Mouse (Mus musculus) liver, embryonic 11.5 days (tissue): Measurements from ENCODE around the gene Rere. TPM values are rescaled to one million over a fixed set of nuclear protein-coding genes. Genes with fewer than 3 reads are reported as not detected.

ENCODE experiments used
- ATAC-seq: fragments of 200-750 bp; cut with Nextera tagmentation; replicated peaks from 2 replicates; pipeline ENCODE4 v1.8.0; 2017; ENCODE audit warnings: moderate number of reproducible peaks, mild to moderate bottlenecking, moderate TSS enrichment, moderate library complexity; ENCODE audit not compliant: low FRiP score
- DNase-seq: peaks from one replicate; pipeline ENCODE4 v3.0.0-alpha.2; 2017; ENCODE audit warnings: low spot score
- H3K27ac ChIP-seq: fragments of 300-500 bp; sonication (generic); 2 replicates; pipeline ENCODE4 v1.5.1; 2014; ENCODE audit warnings: mild to moderate bottlenecking, low read depth, low read length, control low read depth
- H3K27me3 ChIP-seq: fragments of 300-500 bp; sonication (generic); replicated peaks from 2 replicates; pipeline ENCODE4 v1.6.1; 2014; ENCODE audit warnings: low read length, mixed read lengths; ENCODE audit not compliant: control insufficient read depth, insufficient read depth
- H3K36me3 ChIP-seq: fragments of 300-500 bp; sonication (generic); 2 replicates; pipeline ENCODE4 v1.6.1; 2014; ENCODE audit warnings: mild to moderate bottlenecking, low read length, moderate library complexity, mixed read lengths; ENCODE audit not compliant: control insufficient read depth, insufficient read depth
- H3K4me1 ChIP-seq: fragments of 300-500 bp; sonication (generic); replicated peaks from 2 replicates; pipeline ENCODE4 v1.6.1; 2014; ENCODE audit warnings: low read length, mixed read lengths; ENCODE audit not compliant: control insufficient read depth, insufficient read depth
- H3K4me2 ChIP-seq: fragments of 300-500 bp; sonication (generic); 2 replicates; pipeline ENCODE4 v1.6.1; 2014; ENCODE audit warnings: mild to moderate bottlenecking, control low read depth, moderate library complexity
- H3K4me3 ChIP-seq: fragments of 300-500 bp; sonication (generic); 2 replicates; pipeline ENCODE4 v1.5.1; 2014; ENCODE audit warnings: low read depth, low read length, control low read depth
- H3K9ac ChIP-seq: fragments of 300-500 bp; sonication (generic); 2 replicates; pipeline ENCODE4 v1.6.1; 2014; ENCODE audit warnings: low read depth, low read length, control low read depth
- H3K9me3 ChIP-seq: fragments of 300-500 bp; sonication (generic); 2 replicates; pipeline ENCODE4 v1.6.1; 2016; ENCODE audit warnings: low read length, inconsistent platforms, mixed read lengths; ENCODE audit not compliant: control insufficient read depth
- WGBS: fragments of 180-500 bp; shearing (Covaris S2); extraction: QIAGEN DNeasy Blood & Tissue Kit; methylation state at CpG from one replicate; pipeline ENCODE4 v1.1.7; 2014; 5-methylcytosine and 5-hydroxymethylcytosine counted together
- polyA plus RNA-seq: library from polyadenylated mRNA; unstranded; fragments of >200 nt; fragmentation: Nextera tagmentation; extraction: Ambion mirVana; gene quantifications from 2 replicates; pipeline ENCODE4 v1.2.1, GENCODE M21; 2014

Gene Rere
- polyA plus RNA-seq, 1 experiment from 2014 or later, result 23.3 TPM

GRCm38 (mm10) chr4:150606449-150607161, 325.2 kb downstream of the Rere start:
- no peak for DNase-seq
- Histone ChIP-seq H3K9ac (no peak overlapping the region), H3K27ac (no peak overlapping the region), H3K4me2 (no peak overlapping the region), H3K4me1 (0 out of 2 replicates have a peak, but pooled peaks cover 5% of the 10 kb centered on the region), H3K9me3 (no peaks in the 10 kb centered on the region), H3K27me3 (no peaks in the 10 kb centered on the region), H3K36me3 (0 out of 2 replicates have a peak, but pooled peaks cover 3% of the 10 kb centered on the region), H3K4me3 (no peak overlapping the region)
- ATAC-seq, result no peak
- 73% methylated on average over 3 of the region's 3 CpGs for WGBS

- no peak overlapping the region for H3K27ac ChIP-seq
- H3K27me3 ChIP-seq, result no peaks in the 10 kb centered on the region
- 87% methylated on average over 3 of the region's 3 CpGs for whole genome bisulfite sequencing
- no peak overlapping the region for H3K4me3 ChIP-seq
- peaks cover 17% of the 10 kb centered on the region for H3K36me3 ChIP-seq
- H3K9me3 ChIP-seq, result no peaks in the 10 kb centered on the region
- no peak for ATAC-seq
- H3K4me2 ChIP-seq, result no peak overlapping the region
- H3K9ac ChIP-seq, result no peak overlapping the region
- H3K4me1 ChIP-seq, result 0 out of 2 replicates have a peak, but pooled peaks cover 5% of the 10 kb centered on the region
- no peak for DNase-seq
Observed at GRCm38 (mm10) chr4:150608670-150609069, 327.2 kb downstream of the Rere start.

- no peak overlapping the region for H3K4me2 ChIP-seq
- no peak overlapping the region for H3K4me3 ChIP-seq
- H3K27me3 ChIP-seq, result no peaks in the 10 kb centered on the region
- DNase-seq, result no peak
- H3K36me3 ChIP-seq, result peaks cover 53% of the 10 kb centered on the region
- no peaks in the 10 kb centered on the region for H3K9me3 ChIP-seq
- 84% methylated on average over 7 of the region's 7 CpGs for WGBS
- H3K27ac ChIP-seq, result no peak overlapping the region
- no peak overlapping the region for H3K9ac ChIP-seq
- no peaks in the 10 kb centered on the region for H3K4me1 ChIP-seq
- ATAC-seq, result no peak
Observed at GRCm38 (mm10) chr4:150613715-150614114, 332.3 kb downstream of the Rere start.

GRCm38 (mm10) chr4:150615251-150616028, 334.0 kb downstream of the Rere start:
- 90% methylated on average over 12 of the region's 12 CpGs for WGBS
- H3K4me2 ChIP-seq, result no peak overlapping the region
- DNase-seq, result no peak
- peaks cover 58% of the 10 kb centered on the region for H3K36me3 ChIP-seq
- no peaks in the 10 kb centered on the region for H3K4me1 ChIP-seq
- H3K4me3 ChIP-seq, result no peak overlapping the region
- no peak for ATAC-seq
- H3K27ac ChIP-seq, result no peak overlapping the region
- no peak overlapping the region for H3K9ac ChIP-seq
- H3K27me3 ChIP-seq, result no peaks in the 10 kb centered on the region
- H3K9me3 ChIP-seq, result no peaks in the 10 kb centered on the region

GRCm38 (mm10) chr4:150616029-150616420, 334.6 kb downstream of the Rere start:
- DNase-seq (no peak), ATAC-seq (no peak)
- Histone ChIP-seq H3K27me3 (no peaks in the 10 kb centered on the region), H3K4me2 (no peak overlapping the region), H3K27ac (no peak overlapping the region), H3K36me3 (peaks cover 60% of the 10 kb centered on the region), H3K9me3 (no peaks in the 10 kb centered on the region), H3K4me3 (no peak overlapping the region), H3K9ac (no peak overlapping the region), H3K4me1 (no peaks in the 10 kb centered on the region)
- WGBS, result 94% methylated on average over 13 of the region's 13 CpGs

- Histone ChIP-seq H3K9me3 (no peaks in the 10 kb centered on the region), H3K36me3 (peaks cover 56% of the 10 kb centered on the region), H3K4me1 (no peaks in the 10 kb centered on the region), H3K27me3 (no peaks in the 10 kb centered on the region), H3K4me2 (no peak overlapping the region), H3K4me3 (no peak overlapping the region), H3K27ac (no peak overlapping the region), H3K9ac (no peak overlapping the region)
- WGBS, result 95% methylated on average over 20 of the region's 20 CpGs
- ATAC-seq (no peak), DNase-seq (no peak)
Observed at GRCm38 (mm10) chr4:150616841-150617240, 335.4 kb downstream of the Rere start.

GRCm38 (mm10) chr4:150619011-150619410, 337.6 kb downstream of the Rere start:
- Histone ChIP-seq H3K4me1 (no peaks in the 10 kb centered on the region), H3K4me2 (no peak overlapping the region), H3K27ac (no peak overlapping the region), H3K9ac (no peak overlapping the region), H3K4me3 (no peak overlapping the region), H3K27me3 (no peaks in the 10 kb centered on the region), H3K36me3 (peaks cover 43% of the 10 kb centered on the region), H3K9me3 (no peaks in the 10 kb centered on the region)
- no peak for DNase-seq
- ATAC-seq, result no peak
- 95% methylated on average over 7 of the region's 7 CpGs for WGBS

GRCm38 (mm10) chr4:150622641-150623040, 341.2 kb downstream of the Rere start:
- Histone ChIP-seq H3K4me2 (no peak overlapping the region), H3K27ac (no peak overlapping the region), H3K36me3 (peaks cover 17% of the 10 kb centered on the region), H3K9ac (no peak overlapping the region), H3K4me3 (no peak overlapping the region), H3K4me1 (0 out of 2 replicates have a peak, but pooled peaks cover 3% of the 10 kb centered on the region), H3K9me3 (no peaks in the 10 kb centered on the region), H3K27me3 (no peaks in the 10 kb centered on the region)
- ATAC-seq (no peak), DNase-seq (no peak)
- WGBS, result 93% methylated on average over 13 of the region's 13 CpGs
